Mouse (Mus musculus): ENCODE measurements around the gene Srrm1. TPM values are rescaled to one million over a fixed set of nuclear protein-coding genes. Genes with fewer than 3 reads are reported as not detected.
"Not testable (repeated sequence)": the region's sequence is repeated elsewhere in the genome, so short reads cannot be mapped to it uniquely, and the experiment has no call there.

The Srrm1 gene
- total RNA-seq, 1 experiment from 2014 or later: 120 TPM

DNA sequence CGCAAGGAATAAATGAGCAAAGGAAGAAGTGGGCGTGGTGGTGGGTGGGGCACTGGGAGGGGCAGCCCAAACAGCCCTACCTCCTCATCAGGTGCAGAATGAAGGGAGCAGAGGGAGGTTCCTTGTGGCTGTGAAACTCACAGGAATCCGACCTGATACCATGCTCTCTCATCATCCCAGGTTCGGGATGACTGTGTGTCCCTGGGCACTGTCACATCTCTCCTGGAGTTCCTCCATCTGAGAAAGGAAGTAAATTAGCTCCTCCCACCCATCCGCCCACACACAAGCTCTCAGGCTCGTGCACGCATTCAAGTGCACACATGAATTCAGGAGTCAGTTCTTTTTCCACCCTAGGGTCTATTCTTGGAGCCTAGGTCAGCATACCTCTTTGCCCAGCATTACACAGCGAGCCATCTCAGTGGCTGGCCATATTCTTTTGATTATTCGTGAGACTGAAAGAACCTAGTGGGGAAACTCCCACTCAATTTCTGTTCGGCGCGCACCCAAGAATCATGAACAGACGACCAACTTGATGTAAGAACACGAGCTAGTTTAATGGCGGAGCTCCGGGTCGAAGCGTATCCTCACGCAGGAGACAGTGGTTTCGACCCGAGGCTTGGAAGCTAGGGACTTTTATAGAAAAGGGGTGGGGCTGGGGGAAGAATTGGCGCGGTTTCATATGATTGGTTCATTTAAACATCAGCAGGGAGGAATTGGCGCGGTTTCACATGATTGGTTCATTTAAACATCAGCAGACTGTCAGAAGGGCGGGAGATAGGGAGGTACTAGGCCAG lies 52.7 kb downstream of the Srrm1 start:
- no peak for DNase-seq

DNA sequence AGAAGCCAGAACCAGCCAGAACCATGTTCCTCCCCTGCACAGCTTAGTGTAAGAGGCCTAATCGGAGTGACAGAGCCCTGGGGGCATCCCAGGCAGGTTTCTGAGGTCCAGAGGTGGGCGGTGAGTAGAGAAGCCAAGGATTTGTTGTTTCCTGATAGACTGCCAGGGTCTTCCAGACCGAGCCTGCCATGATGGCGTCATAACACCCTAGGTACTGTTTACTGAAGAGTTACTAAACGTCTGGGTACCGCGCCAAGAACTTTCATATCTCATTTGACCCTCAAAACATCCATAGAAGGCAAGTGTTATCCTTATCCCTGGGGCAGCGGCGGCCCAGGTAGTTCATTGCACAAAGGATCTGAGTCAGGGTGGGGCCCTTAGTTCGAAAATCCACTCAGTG lies 54.4 kb downstream of the Srrm1 start:
- DNase-seq: no peak

DNA sequence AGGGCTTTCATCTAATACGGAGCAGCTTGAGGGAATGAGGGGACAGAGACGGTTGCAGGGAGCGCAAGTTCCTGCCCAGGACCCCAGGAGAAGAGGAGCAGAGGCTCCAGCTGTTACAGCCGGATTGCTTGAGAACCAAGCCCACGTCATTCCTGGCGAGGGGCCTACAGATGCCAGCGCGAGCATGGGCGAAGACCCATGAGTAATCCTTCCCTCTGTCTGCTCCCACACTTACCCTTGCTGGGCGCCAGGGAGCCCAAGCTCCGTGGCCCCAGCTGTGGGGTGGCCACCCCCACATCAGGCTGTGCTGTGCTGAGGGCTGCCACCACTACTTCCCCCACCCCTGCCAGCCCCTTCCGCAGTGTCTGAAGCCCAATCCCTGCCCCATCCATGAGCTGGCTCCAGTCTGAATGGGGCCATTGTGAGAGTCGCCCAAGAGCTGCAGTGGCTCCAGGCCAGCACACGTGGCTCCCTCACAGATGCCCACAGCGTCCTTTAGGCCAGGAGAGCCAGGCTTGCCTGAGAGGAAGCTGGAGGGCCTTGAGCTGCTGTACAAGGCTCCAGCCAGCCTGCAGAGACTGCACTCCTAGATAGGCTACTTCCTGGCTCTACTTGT lies 55.1 kb downstream of the Srrm1 start:
- DNase-seq: peak; percentile 68

DNA sequence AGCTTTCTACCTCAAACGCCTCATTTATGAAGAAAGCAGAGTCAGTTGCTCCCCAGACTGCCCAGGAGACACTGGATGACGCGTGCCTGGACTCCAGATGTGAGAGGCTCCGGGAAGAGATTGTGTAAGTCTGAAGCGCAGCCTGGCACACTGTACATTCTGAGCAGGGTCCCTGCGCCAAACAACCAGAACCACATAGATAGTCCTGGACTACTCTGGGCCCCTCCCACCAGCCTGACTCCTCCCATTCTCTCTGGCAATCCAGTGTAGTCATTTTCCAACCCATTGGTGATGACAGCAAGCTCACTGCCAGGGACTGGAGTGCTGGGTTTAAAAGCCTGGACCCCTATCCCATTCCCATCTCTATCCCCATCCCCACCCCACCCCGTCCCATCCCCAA lies 56.0 kb downstream of the Srrm1 start:
- no peak for DNase-seq

DNA sequence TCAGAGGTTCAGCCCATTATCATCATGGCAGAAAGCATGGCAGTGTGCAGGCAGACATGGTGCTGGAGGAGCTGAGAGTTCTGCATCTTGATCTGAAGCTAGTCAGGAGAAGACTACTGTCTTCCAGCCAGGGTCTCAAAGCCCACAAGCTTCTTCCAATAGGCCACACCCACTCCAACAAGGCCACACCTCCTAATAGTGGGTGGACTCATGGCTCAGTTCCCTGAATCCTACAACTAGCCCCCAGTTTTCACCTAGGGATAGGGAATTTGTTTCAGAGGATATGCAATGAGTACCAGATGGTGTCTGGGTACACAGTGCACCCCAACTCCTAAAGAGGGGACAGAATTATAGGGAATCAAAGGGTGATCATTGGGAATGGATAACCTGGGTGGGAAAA lies 56.6 kb downstream of the Srrm1 start:
- no peak for DNase-seq

DNA sequence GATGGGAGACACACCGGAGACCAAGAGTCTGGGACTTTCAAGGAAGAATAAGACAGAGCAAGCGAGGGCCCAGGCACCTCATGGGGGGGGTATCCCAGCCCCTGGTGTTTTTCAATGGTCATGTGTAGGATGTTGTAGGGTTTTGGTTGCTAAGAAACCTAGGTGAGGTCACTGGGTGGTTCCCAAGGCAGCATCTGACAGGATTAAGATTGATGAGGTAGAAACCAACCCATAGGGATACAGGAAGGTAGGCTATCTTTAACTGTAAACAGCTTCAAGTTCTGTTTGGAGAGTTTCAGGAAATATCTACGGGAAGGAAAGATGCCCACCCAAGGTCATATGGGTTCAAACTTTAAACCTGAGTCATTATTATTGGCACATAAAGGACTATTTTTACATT lies 59.3 kb downstream of the Srrm1 start:
- no peak for DNase-seq

DNA sequence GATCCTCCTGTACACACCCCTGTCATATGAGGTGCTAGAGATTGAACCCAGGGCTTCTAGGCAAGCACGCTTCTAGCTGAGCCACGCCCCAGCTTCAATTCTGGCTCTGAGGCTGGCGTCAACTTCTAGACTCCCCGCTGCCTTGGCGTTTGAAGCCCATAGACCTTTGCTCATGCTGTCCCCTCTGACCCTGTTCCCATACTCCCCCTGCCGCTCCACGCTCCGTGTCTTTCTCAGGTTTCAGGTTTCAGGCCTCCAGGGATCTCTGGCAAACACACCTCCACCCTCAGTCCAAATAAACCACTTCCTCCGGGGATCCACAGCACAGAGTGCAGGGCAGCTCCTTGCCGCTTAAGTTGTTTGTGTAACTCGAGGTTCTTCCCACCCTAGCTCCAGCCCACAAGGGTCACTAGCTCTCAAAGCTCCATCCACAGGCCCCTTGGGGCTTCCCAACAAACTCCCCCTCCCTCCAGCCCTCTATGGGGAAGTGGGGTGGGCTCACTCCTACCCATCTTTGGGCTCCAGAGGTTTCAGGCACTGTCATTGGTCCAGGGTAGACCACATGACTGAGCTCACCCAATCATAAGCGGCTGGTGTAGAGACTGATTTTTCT lies 60.5 kb downstream of the Srrm1 start:
- peak; percentile 50 for DNase-seq

DNA sequence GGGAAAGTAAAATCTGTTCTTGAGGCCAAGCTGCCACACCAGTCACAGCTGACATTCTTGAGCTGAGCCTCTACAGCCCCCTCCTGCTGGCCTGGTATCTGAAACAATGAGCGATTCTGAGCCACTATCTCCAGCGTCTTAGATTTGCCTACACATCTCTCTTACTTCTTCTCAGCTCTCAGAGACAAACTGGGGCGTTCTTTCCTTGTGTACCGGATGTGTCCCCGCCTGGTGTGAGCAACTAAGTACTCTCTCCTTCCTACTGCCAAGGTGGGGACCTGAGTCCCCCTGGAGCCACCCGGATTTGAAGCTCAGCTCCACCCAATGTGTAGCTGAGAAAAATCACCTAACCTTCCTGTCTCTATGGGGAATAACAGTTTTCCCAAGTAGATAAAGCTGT lies 61.3 kb downstream of the Srrm1 start:
- no peak for DNase-seq

DNA sequence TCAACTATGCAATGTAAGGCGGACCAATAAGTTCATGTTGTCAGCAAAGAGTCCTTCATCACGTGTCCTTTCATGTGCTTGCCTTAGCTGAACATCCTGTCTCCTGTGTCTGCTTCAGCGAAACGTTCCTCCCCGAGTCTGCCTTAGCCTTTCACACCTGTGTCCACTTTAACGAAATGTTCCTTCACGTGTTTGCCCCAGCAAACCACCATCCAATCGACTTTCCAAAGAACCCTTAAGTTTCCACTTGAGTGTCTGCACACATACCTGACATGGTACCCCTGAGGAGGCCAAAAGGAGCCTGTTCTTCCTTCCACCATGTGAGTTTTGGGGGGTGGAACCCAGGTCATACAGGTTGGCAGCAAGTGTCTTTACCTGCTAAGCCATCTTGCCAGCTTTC lies 61.9 kb downstream of the Srrm1 start:
- no peak for DNase-seq

DNA sequence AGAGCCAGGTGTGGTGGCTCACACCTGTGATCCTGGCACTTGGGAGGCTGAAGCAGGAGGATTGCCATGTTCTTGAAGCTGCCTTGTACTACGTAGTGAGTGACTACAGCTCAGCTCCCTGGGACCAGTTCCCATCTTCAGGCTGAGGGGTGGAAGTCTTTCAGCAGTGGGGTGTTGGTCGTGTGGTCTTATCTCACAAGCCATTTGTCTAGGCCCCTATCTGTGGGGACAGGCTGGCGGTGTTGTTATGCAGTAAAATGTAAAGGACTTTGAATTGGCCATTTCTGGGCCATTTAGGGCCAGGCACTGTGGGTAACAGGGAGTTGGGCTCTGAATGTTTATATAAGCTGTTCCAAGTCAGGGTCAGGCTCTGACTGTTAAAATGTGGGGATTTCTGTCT lies 65.1 kb downstream of the Srrm1 start:
- no peak for DNase-seq

DNA sequence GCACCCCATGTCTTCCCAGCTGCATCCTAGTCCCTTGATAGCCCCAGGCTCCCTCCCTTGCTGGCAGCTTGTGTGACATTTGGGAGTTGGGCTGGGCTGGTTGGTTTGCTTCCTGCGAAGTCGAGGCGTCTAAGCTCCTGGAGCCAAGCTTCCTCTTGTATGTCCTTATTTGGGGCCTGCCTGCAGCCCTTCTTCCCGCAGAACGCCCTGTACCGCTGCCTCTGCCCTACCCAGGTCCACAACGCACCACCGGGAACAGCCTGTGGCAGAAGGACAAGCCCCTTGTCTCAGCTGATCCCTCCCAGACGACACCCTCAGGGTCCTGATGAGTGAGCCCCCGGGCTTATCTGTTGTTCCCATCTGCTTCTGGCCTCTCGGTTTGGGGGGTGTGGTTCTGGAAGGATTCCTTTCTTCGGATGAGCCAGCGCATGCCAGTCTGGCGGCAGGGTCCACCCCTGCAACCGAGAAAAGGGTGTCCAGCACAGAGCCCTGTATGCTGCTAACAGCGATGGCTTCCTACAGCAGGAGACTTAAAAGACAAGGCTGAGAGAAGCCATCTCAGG lies 66.2 kb downstream of the Srrm1 start:
- peak; percentile 53 for DNase-seq

DNA sequence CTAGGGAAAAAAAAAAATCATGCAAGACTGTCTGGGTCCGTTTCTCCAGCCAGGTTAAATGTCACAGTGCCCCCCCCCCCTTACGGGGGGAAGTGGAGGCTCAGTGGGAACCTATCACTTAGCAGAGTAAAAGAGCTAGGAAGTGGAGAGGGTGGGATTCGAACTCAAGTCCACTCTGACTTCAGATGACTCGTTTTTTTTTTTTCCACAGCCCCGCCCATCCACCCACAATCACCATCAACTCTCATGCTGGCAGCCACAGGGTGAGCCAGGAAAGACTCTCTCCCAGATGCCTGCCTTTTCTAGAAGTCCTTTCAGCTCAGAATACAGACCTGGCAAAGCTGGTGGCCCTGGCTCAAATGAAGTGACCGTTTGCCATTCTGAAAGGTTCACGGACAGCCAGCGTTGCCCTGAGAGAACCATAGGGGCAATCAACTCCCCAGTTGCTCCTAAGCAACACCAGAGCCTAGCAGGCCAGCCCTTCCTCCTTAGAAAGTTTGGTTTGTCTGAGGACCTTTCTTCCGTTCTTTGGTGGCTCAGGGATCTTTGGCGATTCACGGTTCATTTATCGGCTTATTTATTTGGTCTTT lies 67.0 kb downstream of the Srrm1 start:
- DNase-seq: no peak

DNA sequence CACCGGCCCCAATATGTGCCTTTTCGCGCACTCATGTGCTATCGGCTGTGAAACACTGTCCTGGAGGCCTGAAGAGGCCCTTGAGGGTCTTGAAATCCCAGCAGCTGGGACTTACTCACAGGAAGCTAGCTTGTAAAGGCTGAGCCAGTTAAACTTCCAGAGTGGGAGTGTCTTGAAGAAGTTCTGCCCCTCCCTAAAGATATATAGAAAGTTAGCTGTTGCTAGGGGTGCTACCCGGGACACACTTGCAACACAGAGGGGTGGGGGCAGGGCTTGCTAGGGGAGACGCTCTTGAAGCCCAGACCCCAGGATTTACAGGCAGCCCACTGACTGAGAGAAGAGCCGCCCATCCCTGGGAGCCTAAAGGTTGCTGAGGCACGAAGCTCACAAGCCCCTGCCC lies 67.7 kb downstream of the Srrm1 start:
- DNase-seq: no peak

DNA sequence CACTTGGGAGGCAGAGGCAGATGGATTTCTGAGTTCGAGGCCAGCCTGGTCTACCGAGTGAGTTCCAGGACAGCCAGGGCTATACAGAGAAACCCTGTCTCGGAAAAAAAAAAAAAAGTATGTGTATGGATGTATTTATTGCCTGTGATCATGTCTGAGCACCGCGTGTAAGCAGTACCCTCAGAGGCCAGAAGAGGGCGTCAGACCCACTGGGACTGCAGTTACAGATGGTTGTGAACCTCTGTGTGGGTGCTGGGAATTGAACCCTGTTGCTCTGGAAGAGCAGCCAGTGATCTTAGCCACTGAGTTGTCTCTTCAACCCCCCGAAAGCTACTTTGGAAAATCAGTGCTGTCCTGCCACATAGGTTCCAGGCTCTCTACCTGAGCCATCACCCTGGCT lies 69.2 kb downstream of the Srrm1 start:
- DNase-seq: no peak

DNA sequence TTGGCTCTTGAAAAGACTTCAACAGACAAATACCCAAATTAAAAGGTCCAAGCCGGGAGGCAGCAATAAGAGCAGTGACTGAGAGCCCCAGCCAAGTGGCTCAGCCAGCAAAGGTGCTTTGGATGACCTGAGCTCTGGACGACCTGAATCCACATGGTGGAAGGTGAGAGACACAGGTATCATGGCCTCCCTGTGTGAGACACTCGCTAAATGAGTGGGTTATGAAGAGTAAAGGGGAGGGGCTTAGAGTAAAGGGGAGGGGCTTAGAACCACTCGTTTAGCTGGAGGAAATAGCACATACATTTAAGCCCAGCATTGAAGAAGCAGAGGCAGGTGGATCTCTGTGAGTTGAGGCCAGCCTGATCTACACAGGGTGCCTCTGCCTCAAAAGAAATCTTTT lies 69.7 kb downstream of the Srrm1 start:
- DNase-seq: no peak

DNA sequence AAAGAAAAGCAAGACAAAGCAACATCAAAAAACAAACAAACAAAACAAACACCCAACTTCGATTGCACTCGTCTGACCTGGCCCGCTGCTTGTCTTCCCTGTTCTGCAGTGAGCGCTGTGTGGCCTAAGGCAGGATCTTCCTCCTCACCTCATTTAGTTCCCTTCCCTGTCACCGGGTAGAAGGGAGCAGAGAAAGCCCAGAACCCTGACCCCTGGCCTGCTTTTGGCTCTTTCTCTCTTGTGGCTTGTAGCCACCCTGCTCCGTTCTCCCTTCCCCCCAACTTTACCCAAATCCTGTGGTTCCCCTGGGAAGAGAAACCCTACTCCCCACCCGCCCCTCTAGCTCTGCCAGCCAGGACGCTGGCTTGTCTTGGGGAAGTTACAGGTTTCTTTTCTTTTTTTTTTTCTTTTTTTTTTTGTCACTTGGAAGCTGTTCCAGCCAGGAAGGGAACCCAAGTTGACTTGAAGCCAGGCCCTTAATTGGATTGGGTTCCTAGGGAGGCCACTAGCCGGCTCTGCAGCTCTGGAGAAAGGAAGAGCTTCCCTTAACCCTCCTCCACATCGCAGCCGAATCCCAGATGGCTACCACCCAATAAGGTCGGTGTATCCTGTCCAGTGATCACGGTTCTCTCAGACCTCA lies 70.3 kb downstream of the Srrm1 start:
- peak; percentile 63 for DNase-seq

DNA sequence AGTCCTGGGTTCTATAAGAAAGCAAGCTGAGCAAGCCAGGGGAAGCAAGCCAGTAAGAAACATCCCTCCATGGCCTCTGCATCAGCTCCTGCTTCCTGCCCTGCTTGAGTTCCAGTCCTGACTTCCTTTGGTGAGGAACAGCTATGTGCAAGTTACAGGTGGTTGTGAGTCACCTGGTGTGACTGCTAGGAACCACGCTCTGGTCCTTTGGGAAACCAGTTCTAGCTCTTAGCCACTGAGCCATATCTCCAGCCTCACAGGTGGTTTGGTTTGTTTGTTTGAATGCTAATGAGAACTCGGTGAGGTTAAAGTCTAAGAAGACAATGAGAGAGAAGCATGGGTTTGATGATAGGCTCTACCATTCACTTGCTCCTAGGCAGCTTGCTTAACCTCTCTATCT lies 73.1 kb downstream of the Srrm1 start:
- DNase-seq: not testable (repeated sequence)

DNA sequence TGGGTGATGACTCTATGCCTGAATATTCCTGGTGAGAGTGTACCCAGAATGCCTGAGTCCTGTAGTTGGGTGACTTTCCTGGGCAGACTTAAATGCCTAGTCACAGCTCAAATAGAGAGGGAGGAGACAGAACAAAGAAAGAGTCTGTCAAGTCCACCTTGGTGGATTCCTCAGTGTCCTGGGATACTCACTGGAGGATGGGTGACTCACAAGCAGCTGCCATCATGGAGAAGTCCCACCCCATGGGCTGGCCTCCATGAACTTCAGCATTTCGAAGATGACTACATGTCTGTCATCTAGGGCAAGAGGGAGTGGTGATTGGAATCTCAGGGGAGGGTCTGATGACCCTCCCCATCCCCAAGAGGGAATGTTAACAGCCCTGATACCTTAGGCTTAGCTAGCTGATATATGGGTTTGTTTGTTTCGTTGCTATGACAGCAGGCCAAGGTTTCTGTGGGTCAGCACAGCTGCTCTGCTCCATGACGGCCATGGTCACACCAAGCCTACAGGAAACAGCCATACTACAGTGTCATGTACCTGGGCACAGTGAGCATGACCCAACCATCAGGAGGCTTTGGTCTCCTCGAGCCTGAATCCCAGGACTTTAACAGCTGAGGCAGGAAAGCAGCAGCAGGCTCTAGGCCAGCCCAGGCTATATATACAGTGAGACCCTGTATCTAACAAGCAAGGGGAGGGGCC lies 76.3 kb downstream of the Srrm1 start:
- no peak for DNase-seq

DNA sequence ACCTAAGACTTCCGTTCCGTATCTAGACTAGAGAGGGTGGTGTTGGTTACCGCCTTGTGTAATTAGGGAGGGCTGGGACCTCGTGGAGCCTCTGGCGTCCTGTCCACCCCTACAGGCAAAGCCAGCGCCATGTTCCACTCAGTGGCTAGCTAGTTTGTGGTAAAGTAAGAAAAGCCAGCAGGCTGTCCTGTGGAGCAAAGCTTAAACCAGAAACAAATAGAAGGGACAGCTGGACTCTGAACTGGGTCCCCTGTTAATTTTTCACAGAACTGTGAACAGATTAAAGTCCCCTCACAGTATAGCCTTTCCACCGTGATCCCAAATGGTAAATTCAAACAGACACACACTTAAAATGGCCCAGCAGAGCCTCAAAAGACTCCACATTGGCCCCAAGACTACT lies 78.4 kb downstream of the Srrm1 start:
- DNase-seq: no peak

DNA sequence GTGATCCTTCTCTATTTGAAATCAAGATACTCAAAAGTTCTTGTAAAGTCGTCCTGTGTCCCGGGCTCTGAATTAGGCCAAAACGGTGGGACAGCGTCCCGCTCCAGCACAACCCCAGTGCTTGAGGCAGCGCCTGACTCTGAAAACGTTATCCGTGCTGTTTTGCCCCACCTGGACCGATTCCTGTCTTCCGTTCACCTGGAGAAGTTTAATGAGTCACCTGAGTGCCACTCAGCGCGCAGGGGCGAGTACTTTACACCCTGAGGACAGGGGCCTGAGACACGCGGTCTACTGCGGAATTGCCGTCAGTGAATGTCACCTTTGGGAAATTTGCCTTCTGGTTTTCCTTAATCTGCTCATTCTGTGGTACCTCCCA lies 79.8 kb downstream of the Srrm1 start:
- DNase-seq: no peak

DNA sequence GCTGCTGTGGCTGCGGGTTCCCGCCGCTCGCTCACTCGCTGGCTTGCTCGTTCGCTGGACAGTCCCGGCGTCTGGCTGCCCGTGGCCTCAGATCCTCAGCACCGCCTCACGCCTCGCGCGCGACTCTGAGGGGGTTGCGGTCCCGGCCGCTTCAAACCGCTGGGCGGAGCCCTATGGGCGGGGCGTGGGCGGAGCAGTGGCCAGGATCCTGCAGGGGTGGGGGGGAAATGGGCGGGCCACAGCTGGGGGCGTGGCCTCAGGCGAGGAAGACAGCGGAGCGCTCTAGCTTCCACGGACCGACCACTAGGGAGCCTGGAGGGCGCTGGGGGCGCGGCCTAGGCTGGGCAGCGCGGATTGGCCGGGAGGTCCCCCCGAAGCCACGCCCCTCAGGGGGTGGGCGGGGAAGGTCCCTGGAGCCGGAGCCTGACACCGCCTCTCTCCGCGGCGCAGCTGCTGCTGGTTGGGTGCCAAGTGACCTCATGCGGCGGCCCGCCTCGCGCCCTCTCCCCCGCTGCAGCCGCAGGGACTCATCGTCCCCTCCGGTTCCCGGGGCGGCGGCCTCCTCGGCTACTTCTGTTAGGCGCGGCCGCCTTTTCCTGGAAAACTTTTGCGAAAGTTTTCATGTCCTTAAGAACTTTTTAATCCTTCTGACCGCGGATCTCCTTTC lies 80.3 kb downstream of the Srrm1 start, which contains the start of gene Clic4:
Gene Clic4 (minus strand): TSS at position 175 of the 667 bp plus-strand sequence.
- DNase-seq: peak; percentile 100

Data from adrenal gland, postnatal 14 days (tissue).